Mouse (Mus musculus) liver, postnatal 0 days (tissue): ENCODE measurements around the gene Rgs6. TPM values are rescaled to one million over a fixed set of nuclear protein-coding genes. Genes with fewer than 3 reads are reported as not detected.
A peak's percentile ranks its signal among the peaks of the same experiment; 100 is the strongest.

ENCODE experiments used
- ATAC-seq: fragments of 200-750 bp; cut with Nextera tagmentation; 2 replicates; pipeline ENCODE4 v1.8.0; 2017; ENCODE audit warnings: mild to moderate bottlenecking, moderate library complexity
- DNase-seq: peaks from one replicate; pipeline ENCODE4 v3.0.0-alpha.2; 2016
- H3K27ac ChIP-seq: fragments of 300-500 bp; sonication (generic); 2 replicates; pipeline ENCODE4 v1.5.1; 2014; ENCODE audit warnings: antibody characterized with exemption, moderate library complexity, mild to moderate bottlenecking, low read depth
- H3K27me3 ChIP-seq: fragments of 300-500 bp; sonication (generic); 2 replicates; pipeline ENCODE4 v1.6.1; 2014; ENCODE audit warnings: low read length, control low read depth, mixed read lengths; ENCODE audit not compliant: insufficient read depth
- H3K36me3 ChIP-seq: fragments of 300-500 bp; sonication (generic); replicated peaks from 2 replicates; pipeline ENCODE4 v1.6.1; 2014; ENCODE audit warnings: mild to moderate bottlenecking, control low read depth, low read length, moderate library complexity, mixed read lengths; ENCODE audit not compliant: insufficient read depth
- H3K4me1 ChIP-seq: fragments of 300-500 bp; sonication (generic); 2 replicates; pipeline ENCODE4 v1.6.1; 2014; ENCODE audit warnings: antibody characterized with exemption, mild to moderate bottlenecking, control low read depth; ENCODE audit not compliant: insufficient read depth
- H3K4me2 ChIP-seq: fragments of 300-500 bp; sonication (generic); 2 replicates; pipeline ENCODE4 v1.6.1; 2014; ENCODE audit warnings: low read depth, mild to moderate bottlenecking, low read length, moderate library complexity, mixed read lengths
- H3K4me3 ChIP-seq: fragments of 300-500 bp; sonication (generic); 2 replicates; pipeline ENCODE4 v1.5.1; 2014; ENCODE audit warnings: low read depth, low read length
- H3K9ac ChIP-seq: fragments of 300-500 bp; sonication (generic); replicated peaks from 2 replicates; pipeline ENCODE4 v1.6.1; 2014; ENCODE audit warnings: mild to moderate bottlenecking, moderate library complexity
- H3K9me3 ChIP-seq: fragments of 300-500 bp; sonication (generic); 2 replicates; pipeline ENCODE4 v1.6.1; 2016; ENCODE audit warnings: mild to moderate bottlenecking, control low read depth, low read length, mixed read lengths
- CTCF ChIP-seq: sonication (generic); IDR thresholded peaks from 2 replicates; pipeline ENCODE4 v1.5.1; 2016; ENCODE audit warnings: antibody characterized with exemption, low read depth
- EP300 ChIP-seq: IDR thresholded peaks from 2 replicates; pipeline ENCODE4 v1.6.1; 2016; ENCODE audit warnings: antibody characterized with exemption, low read depth, mild to moderate bottlenecking
- WGBS: fragments of 180-500 bp; shearing (Covaris S2); extraction: QIAGEN DNeasy Blood & Tissue Kit; methylation state at CpG from one replicate; pipeline ENCODE4 v1.1.7; 2014; ENCODE audit not compliant: insufficient replicate concordance; 5-methylcytosine and 5-hydroxymethylcytosine counted together
- polyA plus RNA-seq: library from polyadenylated mRNA; unstranded; fragments of >200 nt; fragmentation: Nextera tagmentation; extraction: Ambion mirVana; gene quantifications from 2 replicates; pipeline ENCODE4 v1.2.1, GENCODE M21; 2015

Gene Rgs6
- polyA plus RNA-seq, 1 experiment from 2014 or later, result 0.09 TPM

GRCm38 (mm10) chr12:82841566-82841965, 253.5 kb downstream of the Rgs6 start:
- Histone ChIP-seq H3K4me3 (no peak overlapping the region), H3K36me3 (no peaks in the 10 kb centered on the region), H3K9ac (no peak overlapping the region), H3K4me1 (no peaks in the 10 kb centered on the region), H3K9me3 (0 out of 2 replicates have a peak, but pooled peaks cover 5% of the 10 kb centered on the region), H3K27me3 (no peaks in the 10 kb centered on the region), H3K27ac (no peak overlapping the region), H3K4me2 (no peak overlapping the region)
- WGBS, result 71% methylated on average over 6 of the region's 6 CpGs
- DNase-seq (no peak), ATAC-seq (no peak)
- TF ChIP-seq EP300, result no peak
- TF ChIP-seq CTCF, result no peak

GRCm38 (mm10) chr12:82848304-82848872, 260.3 kb downstream of the Rgs6 start:
- no peak overlapping the region for H3K9ac ChIP-seq
- H3K4me1 ChIP-seq, result no peaks in the 10 kb centered on the region
- no peak overlapping the region for H3K4me2 ChIP-seq
- H3K9me3 ChIP-seq, result 0 out of 2 replicates have a peak, but pooled peaks cover 5% of the 10 kb centered on the region
- no peak overlapping the region for H3K4me3 ChIP-seq
- ATAC-seq (no peak), DNase-seq (no peak)
- H3K36me3 ChIP-seq, result no peaks in the 10 kb centered on the region
- no peaks in the 10 kb centered on the region for H3K27me3 ChIP-seq
- WGBS, result 73% methylated on average over 3 of the region's 3 CpGs
- TF ChIP-seq CTCF, result no peak
- no peak for TF ChIP-seq EP300
- H3K27ac ChIP-seq, result no peak overlapping the region

GRCm38 (mm10) chr12:82854902-82855301, 266.8 kb downstream of the Rgs6 start:
- Histone ChIP-seq H3K9me3 (no peaks in the 10 kb centered on the region), H3K27me3 (no peaks in the 10 kb centered on the region), H3K36me3 (no peaks in the 10 kb centered on the region), H3K9ac (no peak overlapping the region), H3K4me2 (no peak overlapping the region), H3K4me1 (no peaks in the 10 kb centered on the region), H3K27ac (no peak overlapping the region), H3K4me3 (no peak overlapping the region)
- ATAC-seq, result no peak
- 79% methylated on average over 5 of the region's 5 CpGs for WGBS
- no peak for DNase-seq
- TF ChIP-seq CTCF (no peak), EP300 (no peak)

- ATAC-seq, result peak; percentile 92
- H3K4me2 ChIP-seq, result no peak overlapping the region
- H3K36me3 ChIP-seq, result no peaks in the 10 kb centered on the region
- H3K27me3 ChIP-seq, result no peaks in the 10 kb centered on the region
- no peaks in the 10 kb centered on the region for H3K4me1 ChIP-seq
- no peak overlapping the region for H3K9ac ChIP-seq
- TF ChIP-seq EP300, result no peak
- no peak for TF ChIP-seq CTCF
- H3K27ac ChIP-seq, result no peak overlapping the region
- DNase-seq, result peak; percentile 15
- no peak overlapping the region for H3K4me3 ChIP-seq
- 56% methylated on average over 4 of the region's 4 CpGs for WGBS
- no peaks in the 10 kb centered on the region for H3K9me3 ChIP-seq
These were observed 267.4 kb downstream of the Rgs6 start for GRCm38 (mm10) chr12:82855333-82856107.

GRCm38 (mm10) chr12:82865686-82866085, 277.6 kb downstream of the Rgs6 start:
- no peaks in the 10 kb centered on the region for H3K36me3 ChIP-seq
- ATAC-seq (no peak), DNase-seq (no peak)
- WGBS, result 75% methylated on average over 2 of the region's 2 CpGs
- H3K27me3 ChIP-seq, result no peaks in the 10 kb centered on the region
- H3K4me1 ChIP-seq, result no peaks in the 10 kb centered on the region
- TF ChIP-seq CTCF (no peak), EP300 (no peak)
- no peaks in the 10 kb centered on the region for H3K9me3 ChIP-seq
- no peak overlapping the region for H3K4me2 ChIP-seq
- H3K4me3 ChIP-seq, result no peak overlapping the region
- H3K27ac ChIP-seq, result no peak overlapping the region
- H3K9ac ChIP-seq, result no peak overlapping the region

- no peak overlapping the region for H3K4me2 ChIP-seq
- no peak overlapping the region for H3K4me3 ChIP-seq
- TF ChIP-seq EP300 (no peak), CTCF (no peak)
- no peaks in the 10 kb centered on the region for H3K27me3 ChIP-seq
- ATAC-seq, result no peak
- no peak for DNase-seq
- H3K9ac ChIP-seq, result no peak overlapping the region
- no peaks in the 10 kb centered on the region for H3K9me3 ChIP-seq
- WGBS, result 78% methylated on average over 5 of the region's 5 CpGs
- no peak overlapping the region for H3K27ac ChIP-seq
- no peaks in the 10 kb centered on the region for H3K36me3 ChIP-seq
- no peaks in the 10 kb centered on the region for H3K4me1 ChIP-seq
These were observed 292.6 kb downstream of the Rgs6 start for GRCm38 (mm10) chr12:82880711-82881110.
